Mouse (Mus musculus) liver, embryonic 13.5 days (tissue): ENCODE results near the gene Trim41. TPM values are rescaled to one million over a fixed set of nuclear protein-coding genes. Genes with fewer than 3 reads are reported as not detected.
A peak's percentile ranks its signal among the peaks of the same experiment; 100 is the strongest.

ENCODE experiments used
- ATAC-seq: fragments of 200-750 bp; cut with Nextera tagmentation; 2 replicates; pipeline ENCODE4 v1.8.0; 2017; ENCODE audit warnings: low read depth, mild to moderate bottlenecking, moderate number of reproducible peaks, moderate library complexity
- DNase-seq: peaks from one replicate; pipeline ENCODE4 v3.0.0; 2022
- H3K27ac ChIP-seq: fragments of 300-500 bp; sonication (generic); 2 replicates; pipeline ENCODE4 v1.5.1; 2015; ENCODE audit warnings: moderate library complexity, mild to moderate bottlenecking, inconsistent platforms
- H3K27me3 ChIP-seq: fragments of 300-500 bp; sonication (generic); 2 replicates; pipeline ENCODE4 v1.6.1; 2015; ENCODE audit warnings: mild to moderate bottlenecking, inconsistent platforms
- H3K36me3 ChIP-seq: fragments of 300-500 bp; sonication (generic); 2 replicates; pipeline ENCODE4 v1.6.1; 2015; ENCODE audit warnings: mild to moderate bottlenecking, inconsistent platforms
- H3K4me1 ChIP-seq: fragments of 300-500 bp; sonication (generic); replicated peaks from 2 replicates; pipeline ENCODE4 v1.6.1; 2015; ENCODE audit warnings: inconsistent platforms
- H3K4me2 ChIP-seq: fragments of 300-500 bp; sonication (generic); 2 replicates; pipeline ENCODE4 v1.6.1; 2015; ENCODE audit warnings: inconsistent platforms, mild to moderate bottlenecking, moderate library complexity
- H3K4me3 ChIP-seq: fragments of 300-500 bp; sonication (generic); replicated peaks from 2 replicates; pipeline ENCODE4 v1.5.1; 2015; ENCODE audit warnings: mild to moderate bottlenecking, inconsistent platforms
- H3K9ac ChIP-seq: fragments of 300-500 bp; sonication (generic); 2 replicates; pipeline ENCODE4 v1.6.1; 2015; ENCODE audit warnings: mild to moderate bottlenecking, inconsistent platforms
- H3K9me3 ChIP-seq: fragments of 300-500 bp; sonication (generic); replicated peaks from 2 replicates; pipeline ENCODE4 v1.6.1; 2016; ENCODE audit warnings: inconsistent platforms
- whole genome bisulfite sequencing: fragments of 180-500 bp; shearing (Covaris S2); methylation state at CpG from one replicate; pipeline ENCODE4 v1.1.7; 2015; ENCODE audit not compliant: insufficient replicate concordance; 5-methylcytosine and 5-hydroxymethylcytosine counted together
- polyA plus RNA-seq: library from polyadenylated mRNA; unstranded; fragments of >200 nt; fragmentation: Nextera tagmentation; extraction: Ambion mirVana; gene quantifications from 2 replicates; pipeline ENCODE4 v1.2.1, GENCODE M21; 2015

Trim41 gene
- polyA plus RNA-seq, 1 experiment from 2014 or later, result 2.4 TPM

DNA sequence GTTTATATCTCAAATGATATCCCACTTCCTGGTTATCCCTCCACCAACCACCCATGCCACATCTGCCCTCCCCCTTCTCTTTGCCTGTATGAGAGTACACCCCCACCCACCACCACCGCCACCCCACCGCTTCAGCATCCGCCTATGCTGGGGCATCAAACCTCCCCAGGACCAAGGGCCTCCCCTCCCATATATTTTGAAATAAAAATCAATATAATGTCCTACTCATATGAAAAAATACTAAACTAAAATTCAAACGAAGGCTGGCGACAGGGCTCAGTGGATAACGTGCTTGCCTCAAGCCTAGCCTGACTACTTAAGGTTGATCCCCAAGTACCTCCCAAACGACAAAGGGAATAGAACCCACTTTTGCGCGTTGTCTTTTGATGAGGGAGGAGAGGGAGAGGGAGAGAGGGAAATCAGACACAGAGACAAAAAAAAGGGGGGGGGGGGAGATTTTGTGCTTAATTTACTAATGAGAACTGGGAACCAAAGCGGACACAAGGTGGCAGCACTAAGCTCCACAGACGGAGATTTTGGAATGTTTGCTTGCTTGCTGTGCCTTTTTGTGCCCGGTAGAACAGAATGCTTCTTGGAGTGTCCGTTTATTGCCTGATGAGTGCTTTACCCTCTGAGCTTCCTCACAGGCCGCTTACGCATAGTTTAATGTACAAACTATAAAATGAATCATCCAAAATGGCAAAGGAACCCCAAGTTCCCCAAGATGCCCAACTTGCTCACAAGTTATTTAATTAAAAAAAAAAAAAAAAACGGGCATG is 28.7 kb downstream of the Trim41 start:
- Histone ChIP-seq H3K36me3 (no peaks in the 10 kb centered on the region), H3K9me3 (no peaks in the 10 kb centered on the region), H3K9ac (peak overlapping the region; percentile 56; the same call in 1 of the 2 replicates), H3K27ac (no peak overlapping the region; the same call in 1 of the 2 replicates), H3K4me3 (peak overlapping the region; percentile 49), H3K4me2 (peak overlapping the region; percentile 70), H3K27me3 (no peaks in the 10 kb centered on the region), H3K4me1 (peaks cover 32% of the 10 kb centered on the region)
- peak; percentile 35; the same call in 1 of the 2 replicates for ATAC-seq
- 7% methylated on average over 16 of the region's 16 CpGs for WGBS
- peak; percentile 57 for DNase-seq

DNA sequence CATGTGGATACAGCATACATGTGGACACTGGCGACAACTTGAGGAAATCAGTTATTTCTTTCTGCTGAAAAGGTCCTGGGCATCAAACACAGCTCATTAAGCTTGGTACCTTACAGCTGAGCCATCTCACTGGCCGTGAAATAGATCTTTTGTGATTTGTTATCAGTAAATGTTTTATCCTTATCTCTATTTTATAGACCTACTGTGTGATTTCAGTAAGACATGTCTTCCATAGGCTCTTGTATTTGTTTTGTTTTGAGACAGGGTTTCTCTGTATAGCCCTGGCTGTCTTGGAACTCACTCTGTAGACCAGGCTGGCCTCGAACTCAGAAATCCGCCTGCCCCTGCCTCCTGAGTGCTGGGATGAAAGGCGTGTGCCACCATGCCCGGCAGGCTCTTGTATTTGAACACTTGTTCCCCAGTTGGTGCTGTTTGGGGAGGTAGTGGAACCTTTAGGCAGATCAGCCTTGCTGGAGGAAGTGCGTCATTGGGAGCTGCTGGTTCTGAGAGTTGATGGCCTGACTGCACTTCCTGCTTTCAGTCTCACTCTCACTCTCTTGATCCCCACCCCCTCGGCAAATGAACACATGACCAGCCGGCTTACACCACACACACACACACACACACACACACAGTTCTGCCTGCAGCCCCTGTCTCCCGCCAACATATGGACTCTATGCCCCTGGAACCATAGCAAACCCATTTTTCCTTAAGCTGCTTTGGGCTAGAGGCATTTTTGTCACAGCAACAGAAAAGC is 29.5 kb downstream of the Trim41 start:
- Histone ChIP-seq H3K4me1 (peaks cover 32% of the 10 kb centered on the region), H3K9me3 (no peaks in the 10 kb centered on the region), H3K4me2 (peak overlapping the region; percentile 70), H3K4me3 (peak overlapping the region; percentile 49), H3K27ac (peak overlapping the region; percentile 53), H3K36me3 (no peaks in the 10 kb centered on the region), H3K27me3 (no peaks in the 10 kb centered on the region), H3K9ac (peak overlapping the region; percentile 56; the same call in 1 of the 2 replicates)
- DNase-seq, result peak; percentile 54
- WGBS, result 35% methylated on average over 10 of the region's 10 CpGs
- ATAC-seq, result peak; percentile 64

DNA sequence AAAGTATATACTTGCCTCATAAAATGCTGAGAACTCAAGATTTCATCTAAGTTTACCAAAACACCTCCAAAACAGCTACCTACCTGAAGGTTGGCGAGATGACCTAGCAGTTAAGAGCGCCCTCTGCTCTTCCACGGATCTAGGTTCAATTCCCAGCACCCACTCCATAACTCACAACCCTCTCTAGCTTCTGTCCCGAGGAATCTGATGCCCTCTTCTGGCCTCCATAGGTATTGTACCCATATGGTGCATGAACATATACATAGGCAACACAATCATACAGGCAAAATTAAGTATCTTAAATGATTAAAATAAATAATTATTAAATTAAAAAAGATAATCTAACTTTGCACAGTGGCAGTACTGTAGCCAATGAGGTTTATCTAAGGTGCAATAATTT is 34.9 kb downstream of the Trim41 start:
- Histone ChIP-seq H3K4me2 (no peak overlapping the region), H3K4me3 (no peak overlapping the region), H3K36me3 (no peaks in the 10 kb centered on the region), H3K9ac (no peak overlapping the region), H3K27me3 (no peaks in the 10 kb centered on the region), H3K27ac (no peak overlapping the region), H3K9me3 (no peaks in the 10 kb centered on the region), H3K4me1 (no peaks in the 10 kb centered on the region)
- ATAC-seq, result no peak
- DNase-seq, result no peak
- 69% methylated on average over 4 of the region's 4 CpGs for WGBS

DNA sequence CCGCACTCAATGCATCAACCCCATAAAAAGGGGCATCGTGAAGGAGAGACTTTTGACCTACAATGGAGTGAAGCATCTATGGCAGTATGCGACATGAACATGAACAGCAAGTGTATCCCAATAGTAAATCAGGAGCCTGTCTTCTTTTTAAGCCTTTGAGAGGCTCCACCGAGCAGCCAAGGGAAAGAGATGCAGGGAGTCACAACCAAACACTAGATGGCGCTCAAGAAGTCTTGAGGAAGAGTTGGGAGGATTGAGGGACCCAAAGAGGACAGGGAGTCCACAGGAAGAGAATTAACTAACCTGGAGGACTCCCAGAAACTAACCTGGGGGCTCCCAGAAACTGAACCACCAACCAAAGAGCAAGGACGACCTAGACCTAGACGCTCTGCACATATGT is 37.7 kb downstream of the Trim41 start:
- 23% methylated on average over 7 of the region's 7 CpGs for WGBS
- peak; percentile 31 for DNase-seq
- no peak overlapping the region for H3K9ac ChIP-seq
- H3K4me2 ChIP-seq, result no peak overlapping the region
- no peak for ATAC-seq
- H3K9me3 ChIP-seq, result no peaks in the 10 kb centered on the region
- no peak overlapping the region for H3K27ac ChIP-seq
- H3K4me1 ChIP-seq, result no peaks in the 10 kb centered on the region
- no peaks in the 10 kb centered on the region for H3K27me3 ChIP-seq
- no peaks in the 10 kb centered on the region for H3K36me3 ChIP-seq
- H3K4me3 ChIP-seq, result no peak overlapping the region

DNA sequence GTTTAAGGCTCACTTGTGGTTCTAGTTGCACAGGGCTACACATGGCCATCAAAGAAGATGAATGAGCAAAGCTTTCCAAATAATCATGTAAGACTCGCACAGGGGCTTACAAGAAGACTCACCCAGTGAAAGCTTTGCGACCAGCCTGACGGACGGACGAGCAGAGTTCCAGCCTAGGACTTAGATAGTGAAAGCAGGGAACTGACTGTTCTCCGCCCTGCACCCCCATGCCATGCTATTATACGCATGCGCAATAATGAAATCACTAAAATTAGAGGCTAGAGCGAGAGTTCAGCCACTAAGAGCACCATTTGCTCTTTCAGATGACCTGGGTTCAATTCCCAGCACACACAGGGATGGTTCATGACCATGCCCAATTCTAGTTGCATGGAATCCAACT is 39.9 kb downstream of the Trim41 start:
- Histone ChIP-seq H3K4me1 (0 out of 2 replicates have a peak, but pooled peaks cover 4% of the 10 kb centered on the region), H3K27ac (no peak overlapping the region), H3K9me3 (no peaks in the 10 kb centered on the region), H3K4me2 (no peak overlapping the region), H3K36me3 (no peaks in the 10 kb centered on the region), H3K4me3 (no peak overlapping the region), H3K27me3 (no peaks in the 10 kb centered on the region), H3K9ac (no peak overlapping the region)
- WGBS, result 74% methylated on average over 9 of the region's 9 CpGs
- ATAC-seq (no peak), DNase-seq (no peak)

DNA sequence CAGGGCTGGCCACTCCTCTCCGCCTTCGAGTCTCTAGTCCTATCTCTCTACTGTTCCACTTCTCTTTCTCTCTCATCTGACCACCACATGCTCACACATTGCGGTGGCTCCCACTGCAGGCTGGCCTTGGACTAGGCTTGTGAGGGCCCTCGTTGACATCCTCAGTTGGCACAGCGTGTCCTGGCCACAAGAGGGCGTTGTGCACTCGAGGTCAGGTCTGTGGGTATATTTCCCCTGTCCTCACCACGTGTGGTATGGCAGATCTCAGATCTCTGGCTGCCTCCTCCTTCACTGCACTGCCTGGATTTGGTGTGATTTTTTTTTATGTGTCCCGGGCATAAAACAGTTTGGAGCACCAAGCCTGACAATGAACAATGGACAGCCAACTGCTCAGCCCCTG is 40.5 kb downstream of the Trim41 start:
- Histone ChIP-seq H3K36me3 (no peaks in the 10 kb centered on the region), H3K9me3 (no peaks in the 10 kb centered on the region), H3K4me2 (no peak overlapping the region), H3K9ac (no peak overlapping the region), H3K27ac (no peak overlapping the region), H3K4me3 (no peak overlapping the region), H3K4me1 (0 out of 2 replicates have a peak, but pooled peaks cover 6% of the 10 kb centered on the region), H3K27me3 (no peaks in the 10 kb centered on the region)
- ATAC-seq (no peak), DNase-seq (no peak)
- WGBS, result 32% methylated on average over 9 of the region's 9 CpGs

DNA sequence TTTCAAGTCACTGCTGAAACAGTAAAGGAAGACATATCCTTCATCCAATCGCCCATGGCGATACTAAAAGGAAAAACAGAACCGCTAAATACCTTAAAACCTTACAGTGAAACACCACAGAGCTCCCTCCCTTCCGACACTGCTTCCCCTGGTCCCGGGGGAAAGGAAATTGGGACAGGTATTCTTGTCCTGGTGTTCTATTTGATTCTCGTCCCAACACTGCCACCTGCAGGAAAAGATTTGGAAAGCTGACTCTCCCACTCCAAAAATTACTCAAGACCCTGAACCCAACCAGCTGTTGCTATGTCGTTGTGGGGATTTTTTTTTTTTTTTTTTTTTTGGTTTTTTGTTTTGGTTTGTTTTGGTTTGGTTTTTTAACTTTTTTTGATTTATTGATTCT is 41.7 kb downstream of the Trim41 start:
- H3K27ac ChIP-seq, result no peak overlapping the region
- H3K4me3 ChIP-seq, result no peak overlapping the region
- H3K4me1 ChIP-seq, result 0 out of 2 replicates have a peak, but pooled peaks cover 6% of the 10 kb centered on the region
- H3K27me3 ChIP-seq, result no peaks in the 10 kb centered on the region
- ATAC-seq (no peak), DNase-seq (peak; percentile 27)
- 3% methylated on average over 7 of the region's 7 CpGs for WGBS
- no peaks in the 10 kb centered on the region for H3K9me3 ChIP-seq
- no peaks in the 10 kb centered on the region for H3K36me3 ChIP-seq
- no peak overlapping the region for H3K9ac ChIP-seq
- no peak overlapping the region for H3K4me2 ChIP-seq

DNA sequence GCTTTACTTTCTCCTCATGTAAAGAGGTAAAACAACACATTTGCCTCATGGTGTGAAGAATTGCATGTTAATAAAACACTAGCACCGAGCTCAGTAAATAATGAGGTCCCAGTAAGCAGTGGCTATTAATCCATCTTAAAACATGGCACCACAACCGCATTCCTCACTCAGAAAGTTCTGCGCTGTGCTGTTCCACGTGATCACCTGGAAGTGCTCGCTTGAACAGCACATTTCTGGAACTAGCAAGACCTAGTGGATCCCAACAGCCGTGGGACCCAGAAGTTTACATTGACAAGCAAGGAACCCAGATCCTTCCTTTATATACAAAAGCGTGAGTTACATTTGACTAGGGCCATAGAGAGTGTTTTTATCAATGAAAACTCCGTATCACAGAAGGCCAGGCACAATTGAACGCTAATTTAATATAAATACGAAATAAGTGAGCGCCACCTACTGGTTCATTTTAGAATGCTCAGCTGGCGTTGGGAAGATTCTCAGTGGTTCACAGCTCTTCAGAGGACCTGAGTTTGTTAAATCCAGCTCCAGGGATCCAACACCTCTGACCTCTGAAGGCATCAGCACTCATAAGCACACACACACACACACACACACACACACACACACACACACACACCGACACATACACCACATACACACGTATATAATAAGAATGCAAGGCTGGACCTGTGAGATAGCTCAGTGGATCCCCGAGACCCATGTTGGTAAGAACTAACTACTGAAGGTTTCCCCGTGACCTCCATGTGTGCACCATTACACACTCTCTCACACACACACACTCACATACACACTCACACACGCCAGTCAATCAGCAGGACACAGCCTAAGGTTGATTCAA is 42.5 kb downstream of the Trim41 start:
- DNase-seq (peak; percentile 23), ATAC-seq (no peak)
- H3K4me3 ChIP-seq, result no peak overlapping the region
- H3K27ac ChIP-seq, result no peak overlapping the region
- 30% methylated on average over 17 of the region's 17 CpGs for WGBS
- H3K27me3 ChIP-seq, result no peaks in the 10 kb centered on the region
- no peaks in the 10 kb centered on the region for H3K36me3 ChIP-seq
- no peaks in the 10 kb centered on the region for H3K9me3 ChIP-seq
- 0 out of 2 replicates have a peak, but pooled peaks cover 6% of the 10 kb centered on the region for H3K4me1 ChIP-seq
- H3K9ac ChIP-seq, result no peak overlapping the region
- 0 out of 2 replicates have a peak overlapping the region, but pooled peaks have one; percentile 9 for H3K4me2 ChIP-seq

DNA sequence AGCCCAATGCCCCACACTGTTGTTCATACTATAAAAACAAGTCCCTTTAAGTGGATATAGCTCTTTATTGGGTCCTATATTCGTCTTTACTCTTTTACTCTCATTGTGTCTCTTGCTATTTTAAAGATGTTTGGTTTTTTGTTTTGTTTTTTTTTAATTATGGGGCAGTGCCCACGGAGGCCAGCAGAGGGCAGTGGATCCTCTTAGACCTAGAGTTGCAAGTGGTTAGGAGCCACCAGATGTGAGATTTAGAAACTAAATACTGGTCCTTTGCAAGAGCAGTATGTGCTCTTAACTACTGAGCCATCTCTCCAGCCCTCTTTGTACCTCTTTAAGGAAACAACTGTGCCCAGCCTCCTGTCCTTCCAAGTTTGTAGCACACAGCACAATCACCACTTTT is 45.5 kb downstream of the Trim41 start:
- H3K9me3 ChIP-seq, result no peaks in the 10 kb centered on the region

DNA sequence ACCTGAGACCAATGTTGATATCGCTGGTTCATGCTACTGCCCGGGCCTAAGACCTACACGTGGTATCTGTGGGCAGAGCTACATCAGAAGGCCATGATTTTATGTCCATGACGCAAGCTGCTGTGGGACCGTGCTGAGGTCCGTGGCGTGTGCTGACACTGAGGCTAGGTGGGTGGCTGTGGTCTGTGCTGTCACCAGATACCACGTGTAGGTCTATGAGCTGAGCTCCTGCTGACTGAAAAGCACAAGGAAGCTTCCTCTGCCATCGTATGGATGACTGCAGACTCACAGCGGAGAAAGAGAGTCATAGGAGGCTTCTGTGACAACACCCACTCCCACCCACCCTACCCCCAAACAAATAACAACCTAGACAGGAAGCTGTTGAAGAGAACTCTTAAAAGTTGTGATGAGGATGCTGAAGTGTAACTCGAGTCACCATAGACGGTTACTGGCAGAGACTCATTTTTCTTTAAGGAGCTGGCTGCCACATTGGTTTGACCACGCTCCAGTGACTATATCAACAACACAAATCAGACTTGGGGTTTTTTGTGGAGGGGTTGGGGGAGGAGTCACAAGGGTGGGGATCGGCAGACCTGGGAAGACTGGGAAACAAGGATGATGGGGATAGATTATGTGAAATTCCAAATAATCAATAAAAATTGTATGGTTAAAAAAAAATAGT is 49.8 kb downstream of the Trim41 start:
- Histone ChIP-seq H3K27me3 (no peaks in the 10 kb centered on the region), H3K4me2 (no peak overlapping the region), H3K27ac (no peak overlapping the region), H3K9me3 (no peaks in the 10 kb centered on the region), H3K36me3 (no peaks in the 10 kb centered on the region), H3K9ac (no peak overlapping the region), H3K4me1 (0 out of 2 replicates have a peak, but pooled peaks cover 2% of the 10 kb centered on the region), H3K4me3 (no peak overlapping the region)
- no peak for ATAC-seq
- no peak for DNase-seq
- 64% methylated on average over 14 of the region's 14 CpGs for WGBS

More for the DNA sequence above, 45.5 kb downstream of the Trim41 start:
- ATAC-seq (no peak), DNase-seq (peak; percentile 24)
- Histone ChIP-seq H3K4me1 (0 out of 2 replicates have a peak, but pooled peaks cover 6% of the 10 kb centered on the region), H3K27ac (no peak overlapping the region), H3K4me3 (no peak overlapping the region), H3K9ac (no peak overlapping the region), H3K4me2 (no peak overlapping the region), H3K36me3 (no peaks in the 10 kb centered on the region), H3K27me3 (no peaks in the 10 kb centered on the region)
- 3% methylated on average over 2 of the region's 2 CpGs for WGBS
